14 mouse cellular contexts compared by ENCODE assay signal in the genomic region with DNA sequence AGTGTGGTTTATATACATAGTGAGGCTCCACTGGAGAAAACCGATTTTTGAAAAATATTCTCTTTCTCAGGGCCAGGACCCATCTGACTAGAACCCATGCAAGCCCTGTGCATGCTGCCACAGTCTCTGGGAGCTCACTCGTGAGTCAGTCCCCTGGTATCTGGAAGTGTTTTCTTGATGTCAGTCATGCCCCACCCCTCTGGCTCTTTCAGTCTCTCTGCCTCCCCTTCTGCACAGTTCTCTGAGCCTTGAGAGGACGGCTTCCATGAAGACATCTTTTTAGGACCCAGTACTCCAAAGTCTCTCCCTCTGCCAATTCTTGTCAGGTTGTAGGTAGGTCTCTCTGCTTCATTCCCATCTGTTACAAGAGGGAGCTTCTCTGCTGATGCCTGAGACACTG.
DNase-seq lines count a peak whose midpoint lies in the region; ATAC-seq lines count a peak whose summit lies in the region.
"Had no signal": no experiment of that assay in that cellular context is flagged by ENCODE, and none has a peak within 500 bp of the region (broad histone marks: within the 10 kb centered on the region; RNA-seq: fewer than 3 reads in every experiment).

No protein-coding gene starts in this region.

- ATAC-seq in erythroblast, adult 5-6 weeks (replicated peaks; ENCODE audit: low FRiP score, poor library complexity, severe bottlenecking), result peak; percentile 76
- 0 out of 2 replicates have a peak, but pooled peaks have one; percentile 51 for ATAC-seq in megakaryocyte-erythroid progenitor cell, adult 5-6 weeks (replicated peaks; ENCODE audit: low FRiP score, low TSS enrichment, poor library complexity, severe bottlenecking)
- ATAC-seq: CD4-positive, CD25-positive, alpha-beta regulatory T cell, adult 4 months had no signal

- H3K27me3 ChIP-seq in heart, embryonic 10.5 days (ENCODE audit: insufficient read depth, poor library complexity, severe bottlenecking), result no peaks in the 10 kb centered on the region

- peaks cover 33% of the 10 kb centered on the region for H3K4me1 ChIP-seq in heart, embryonic 10.5 days

- no peak for DNase-seq in heart, embryonic 10.5 days (ENCODE audit: low spot score)
- DNase-seq in heart, postnatal 36 days, result no peak
- DNase-seq in NIH3T3 (ENCODE audit: low read depth), result peak; percentile 80
- no peak for DNase-seq in thymus, adult 18-20 months
- DNase-seq in layer of hippocampus, adult 9-11 months, result no peak
- no peak for DNase-seq in right cerebral cortex, postnatal 4 days
- DNase-seq: heart, postnatal 14 days; midbrain, embryonic 14.5 days; thymus, postnatal 25 days had no signal

- H3K36me3 ChIP-seq in heart, embryonic 10.5 days, result no peaks in the 10 kb centered on the region

- H3K9me3 ChIP-seq in heart, embryonic 10.5 days, result no peaks in the 10 kb centered on the region

- intact Hi-C loops in heart, postnatal 36 days (cut with DNase I), result no loop called here

- WGBS in heart, embryonic 10.5 days, result 26% methylated on average over 3 of the region's 3 CpGs

- no peak overlapping the region for H3K4me3 ChIP-seq in heart, embryonic 10.5 days
- H3K4me3 ChIP-seq: erythroblast, embryonic 14.5 days had no signal

- peak overlapping the region; percentile 18; the same call in 1 of the 2 replicates for H3K27ac ChIP-seq in heart, embryonic 10.5 days
- H3K27ac ChIP-seq: kidney, postnatal 0 days had no signal
